Mouse (Mus musculus) kidney, adult 2 months (tissue): ENCODE measurements around the gene Fam198a.

ENCODE experiments used
- CTCF ChIP-seq: fragments of 200-500 bp; conservative IDR thresholded peaks from 2 replicates; pipeline ENCODE4 v1.5.1; 2011; ENCODE audit warnings: low read depth, mild to moderate bottlenecking, control low read depth, low read length, moderate library complexity, mixed read lengths; ENCODE audit not compliant: insufficient read depth, insufficient read length
- POLR2A ChIP-seq: fragments of 200-500 bp; IDR thresholded peaks from one replicate; pipeline ENCODE4 v1.6.1; 2011; ENCODE audit warnings: low read depth, low read length, control low read depth

DNA sequence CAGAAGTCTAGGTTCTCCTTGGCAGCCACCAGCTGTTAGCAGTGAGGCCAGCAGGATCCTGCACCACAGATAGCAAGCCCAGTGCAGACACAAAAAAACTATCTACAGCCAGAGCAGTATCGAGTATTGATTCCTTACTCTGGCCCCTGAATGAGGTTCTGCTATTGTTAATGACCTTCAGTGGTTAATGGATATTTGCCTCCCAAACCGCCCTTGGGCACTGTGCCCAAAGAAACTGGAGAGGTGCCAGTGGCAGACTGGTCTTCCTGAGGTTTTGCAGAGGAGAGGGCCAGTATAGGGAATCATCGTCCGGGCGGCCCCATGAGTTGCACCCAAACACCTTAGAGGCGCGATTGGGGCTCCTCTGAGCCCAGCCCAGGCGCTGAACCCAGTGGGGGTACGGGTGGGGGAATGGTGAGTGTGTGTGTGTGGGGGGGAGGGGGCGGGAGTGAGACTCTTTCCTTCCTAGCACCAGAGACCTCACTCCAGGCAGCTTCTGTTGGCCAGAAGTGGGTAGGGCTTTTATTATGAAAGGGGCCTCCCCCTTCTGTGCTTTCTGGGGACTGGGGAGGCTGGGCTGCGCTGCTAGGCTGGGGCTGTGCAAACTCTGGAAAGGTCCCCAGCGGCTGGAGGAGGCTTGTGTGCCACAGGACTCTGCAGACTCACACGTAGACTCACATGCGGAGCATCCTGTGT, at the start of gene Fam198a:
- no peak for TF ChIP-seq POLR2A
- no peak for TF ChIP-seq CTCF
